Mouse (Mus musculus): Measurements from ENCODE around the gene Nrip1. TPM values are rescaled to one million over a fixed set of nuclear protein-coding genes. Genes with fewer than 3 reads are reported as not detected.

Nrip1 gene
- polyA plus RNA-seq, 1 experiment from 2014 or later: 38.5 TPM

GRCm38 (mm10) chr16:76335913-76336312 is 37.7 kb downstream of the Nrip1 start:
- WGBS: 92% methylated on average over 6 of the region's 6 CpGs
- no peaks in the 10 kb centered on the region for H3K27me3 ChIP-seq (ENCODE audit: poor library complexity, severe bottlenecking)
- H3K4me1 ChIP-seq: peaks cover 6% of the 10 kb centered on the region
- H3K4me3 ChIP-seq: no peak overlapping the region
- H3K9me3 ChIP-seq: no peaks in the 10 kb centered on the region
- no peak overlapping the region for H3K27ac ChIP-seq
- no peak for DNase-seq (ENCODE audit: extremely low spot score, low spot score)
- H3K36me3 ChIP-seq (replicated peaks): peaks cover 44% of the 10 kb centered on the region

DNA sequence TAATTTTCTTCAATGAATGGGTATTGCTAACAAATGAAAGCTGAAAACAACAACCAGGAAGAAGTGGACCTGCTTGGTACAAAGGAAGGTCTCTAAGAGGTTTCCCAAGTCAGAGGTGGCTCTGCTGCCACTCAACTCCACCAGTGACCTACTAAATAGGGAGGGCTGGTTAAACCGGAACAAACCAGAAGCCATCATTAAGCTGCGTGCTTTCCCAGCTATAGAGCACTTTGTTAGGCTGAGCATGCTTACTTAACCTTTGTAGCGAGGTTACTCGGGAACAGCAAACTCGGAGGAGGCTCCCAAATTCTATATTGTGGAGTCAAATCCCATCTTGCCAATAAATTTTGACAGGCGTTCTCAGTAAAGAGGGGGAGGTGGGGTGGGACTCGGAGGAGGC is 41.5 kb downstream of the Nrip1 start:
- Histone ChIP-seq H3K27ac (no peak overlapping the region), H3K36me3 (replicated peaks) (peaks cover 17% of the 10 kb centered on the region), H3K4me3 (no peak overlapping the region), H3K9me3 (no peaks in the 10 kb centered on the region), H3K27me3 (ENCODE audit: poor library complexity, severe bottlenecking) (no peaks in the 10 kb centered on the region), H3K4me1 (peaks cover 6% of the 10 kb centered on the region)
- DNase-seq (ENCODE audit: extremely low spot score, low spot score): no peak
- 62% methylated on average over 7 of the region's 7 CpGs for WGBS

- H3K27ac ChIP-seq: no peak overlapping the region
- DNase-seq (ENCODE audit: extremely low spot score, low spot score): no peak
- H3K4me1 ChIP-seq: peaks cover 6% of the 10 kb centered on the region
- WGBS: 95% methylated on average over 7 of the region's 7 CpGs
- no peaks in the 10 kb centered on the region for H3K9me3 ChIP-seq
- H3K36me3 ChIP-seq (replicated peaks): peaks cover 13% of the 10 kb centered on the region
- no peaks in the 10 kb centered on the region for H3K27me3 ChIP-seq (ENCODE audit: poor library complexity, severe bottlenecking)
- no peak overlapping the region for H3K4me3 ChIP-seq
Measured at GRCm38 (mm10) chr16:76331231-76331630, 42.4 kb downstream of the Nrip1 start.

GRCm38 (mm10) chr16:76325315-76325710 is 48.3 kb downstream of the Nrip1 start:
- Histone ChIP-seq H3K4me3 (no peak overlapping the region), H3K4me1 (peaks cover 38% of the 10 kb centered on the region), H3K27ac (no peak overlapping the region), H3K36me3 (replicated peaks) (peaks cover 19% of the 10 kb centered on the region), H3K27me3 (ENCODE audit: poor library complexity, severe bottlenecking) (no peaks in the 10 kb centered on the region; the same call in 1 of the 2 replicates), H3K9me3 (no peaks in the 10 kb centered on the region)
- no peak for DNase-seq (ENCODE audit: extremely low spot score, low spot score)
- 95% methylated on average over 3 of the region's 3 CpGs for WGBS

DNA sequence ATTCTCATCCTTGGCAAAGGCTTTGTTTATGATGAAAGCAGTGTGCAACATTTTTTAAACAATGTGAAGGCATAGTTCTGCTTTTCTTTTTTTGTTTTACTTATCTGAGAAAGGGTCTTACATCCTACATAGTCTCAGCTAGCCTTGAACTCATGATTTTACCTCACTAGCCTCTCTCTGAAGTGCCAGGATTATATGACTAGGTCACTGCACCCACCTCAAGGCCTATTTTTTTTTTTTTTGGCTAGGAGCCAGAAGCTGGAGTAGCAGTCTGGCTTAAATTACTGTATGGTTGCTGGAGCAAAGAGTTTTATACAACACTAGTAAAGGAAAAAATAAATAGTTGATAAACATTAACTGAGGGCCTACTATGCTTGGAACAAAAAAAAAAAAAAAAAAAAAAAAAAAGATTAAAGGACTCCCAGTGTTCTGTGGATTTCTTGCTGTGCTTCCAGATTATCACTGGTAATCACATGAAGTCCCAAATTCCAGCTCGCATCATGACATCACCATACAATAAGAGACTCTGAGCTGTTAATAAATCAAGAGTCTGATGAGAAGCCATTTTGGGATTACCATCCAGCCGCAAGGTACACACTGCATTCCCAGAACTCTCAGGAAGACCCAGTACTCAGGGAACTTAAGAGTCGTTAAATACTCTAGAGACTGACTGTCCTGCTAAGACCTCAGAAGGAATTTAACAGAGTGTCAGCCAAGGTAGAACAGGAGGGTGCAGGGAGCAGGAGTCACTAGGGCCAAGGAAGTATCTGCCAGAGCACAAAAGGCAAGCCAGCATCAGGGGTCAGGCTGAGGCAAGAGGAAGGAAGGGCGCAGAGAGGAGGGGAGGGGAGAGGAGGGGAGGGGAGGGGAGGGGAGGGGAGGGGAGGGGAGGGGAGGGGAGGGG is 49.0 kb downstream of the Nrip1 start:
- peaks cover 19% of the 10 kb centered on the region for H3K36me3 ChIP-seq (replicated peaks)
- H3K9me3 ChIP-seq: no peaks in the 10 kb centered on the region
- peaks cover 45% of the 10 kb centered on the region for H3K4me1 ChIP-seq
- DNase-seq (ENCODE audit: extremely low spot score, low spot score): no peak
- 92% methylated on average over 3 of the region's 4 CpGs for WGBS
- no peak overlapping the region for H3K27ac ChIP-seq
- H3K4me3 ChIP-seq: no peak overlapping the region
- H3K27me3 ChIP-seq (ENCODE audit: poor library complexity, severe bottlenecking): no peaks in the 10 kb centered on the region; the same call in 1 of the 2 replicates

DNA sequence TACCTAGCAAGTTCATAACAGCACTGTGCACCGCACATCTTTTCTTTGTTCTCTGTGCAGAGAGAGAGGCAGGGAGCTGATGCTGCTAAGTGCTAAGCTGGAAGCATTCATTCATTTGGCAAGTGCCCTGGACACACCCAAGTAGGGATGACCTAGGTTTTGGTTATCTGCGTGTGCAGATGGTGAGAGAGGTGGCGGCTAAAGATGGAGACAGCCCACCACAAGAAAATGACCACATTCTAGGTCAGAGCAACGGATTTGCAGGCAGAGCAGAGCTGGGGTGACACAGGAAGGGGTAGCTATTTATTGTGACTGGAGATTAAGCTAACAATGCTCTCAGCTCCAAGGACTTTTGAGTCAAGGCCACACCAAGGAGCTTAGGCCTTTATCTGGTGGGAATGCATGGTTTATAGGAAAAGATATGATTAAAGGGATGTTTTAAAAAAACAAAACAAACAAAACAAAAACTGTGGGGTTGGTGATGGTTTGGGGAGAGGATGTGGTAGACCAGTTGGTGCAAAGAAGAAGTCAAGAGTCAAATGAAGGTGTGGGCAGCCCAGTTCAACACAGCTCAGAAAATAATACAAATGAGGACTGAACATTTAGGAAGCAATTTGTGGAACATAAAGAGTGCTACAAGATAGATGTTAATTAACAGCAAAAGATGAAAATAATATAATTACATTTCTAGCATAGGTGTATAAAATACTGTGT is 49.9 kb downstream of the Nrip1 start:
- peaks cover 54% of the 10 kb centered on the region for H3K4me1 ChIP-seq
- DNase-seq (ENCODE audit: extremely low spot score, low spot score): no peak
- peaks cover 19% of the 10 kb centered on the region for H3K36me3 ChIP-seq (replicated peaks)
- no peak overlapping the region for H3K27ac ChIP-seq
- WGBS: 74% methylated on average over 4 of the region's 4 CpGs
- H3K4me3 ChIP-seq: no peak overlapping the region
- H3K27me3 ChIP-seq (ENCODE audit: poor library complexity, severe bottlenecking): no peaks in the 10 kb centered on the region; the same call in 1 of the 2 replicates
- H3K9me3 ChIP-seq: no peaks in the 10 kb centered on the region

GRCm38 (mm10) chr16:76323141-76323540 is 50.5 kb downstream of the Nrip1 start:
- H3K27ac ChIP-seq: no peak overlapping the region
- no peak for DNase-seq (ENCODE audit: extremely low spot score, low spot score)
- H3K4me1 ChIP-seq: peaks cover 60% of the 10 kb centered on the region
- no peaks in the 10 kb centered on the region for H3K9me3 ChIP-seq
- H3K36me3 ChIP-seq (replicated peaks): peaks cover 19% of the 10 kb centered on the region
- WGBS: 87% methylated on average over 2 of the region's 2 CpGs
- no peaks in the 10 kb centered on the region; the same call in 1 of the 2 replicates for H3K27me3 ChIP-seq (ENCODE audit: poor library complexity, severe bottlenecking)
- no peak overlapping the region for H3K4me3 ChIP-seq

GRCm38 (mm10) chr16:76321527-76322165 is 52.0 kb downstream of the Nrip1 start:
- 5% methylated on average over 11 of the region's 11 CpGs for WGBS
- Histone ChIP-seq H3K9me3 (no peaks in the 10 kb centered on the region), H3K36me3 (replicated peaks) (peaks cover 13% of the 10 kb centered on the region), H3K27ac (peak overlapping the region; percentile 30; the same call in 1 of the 2 replicates), H3K4me3 (peak overlapping the region; percentile 27), H3K27me3 (ENCODE audit: poor library complexity, severe bottlenecking) (peaks cover 6% of the 10 kb centered on the region; the same call in 1 of the 2 replicates), H3K4me1 (peaks cover 70% of the 10 kb centered on the region)
- peak; percentile 42 for DNase-seq (ENCODE audit: extremely low spot score, low spot score)

GRCm38 (mm10) chr16:76320118-76320473 is 53.5 kb downstream of the Nrip1 start:
- Histone ChIP-seq H3K4me3 (no peak overlapping the region), H3K36me3 (replicated peaks) (peaks cover 7% of the 10 kb centered on the region; the same call in 1 of the 2 replicates), H3K9me3 (no peaks in the 10 kb centered on the region), H3K4me1 (peaks cover 70% of the 10 kb centered on the region), H3K27ac (no peak overlapping the region), H3K27me3 (ENCODE audit: poor library complexity, severe bottlenecking) (peaks cover 6% of the 10 kb centered on the region; the same call in 1 of the 2 replicates)
- no peak for DNase-seq (ENCODE audit: extremely low spot score, low spot score)
- WGBS: 39% methylated on average over 5 of the region's 5 CpGs

DNA sequence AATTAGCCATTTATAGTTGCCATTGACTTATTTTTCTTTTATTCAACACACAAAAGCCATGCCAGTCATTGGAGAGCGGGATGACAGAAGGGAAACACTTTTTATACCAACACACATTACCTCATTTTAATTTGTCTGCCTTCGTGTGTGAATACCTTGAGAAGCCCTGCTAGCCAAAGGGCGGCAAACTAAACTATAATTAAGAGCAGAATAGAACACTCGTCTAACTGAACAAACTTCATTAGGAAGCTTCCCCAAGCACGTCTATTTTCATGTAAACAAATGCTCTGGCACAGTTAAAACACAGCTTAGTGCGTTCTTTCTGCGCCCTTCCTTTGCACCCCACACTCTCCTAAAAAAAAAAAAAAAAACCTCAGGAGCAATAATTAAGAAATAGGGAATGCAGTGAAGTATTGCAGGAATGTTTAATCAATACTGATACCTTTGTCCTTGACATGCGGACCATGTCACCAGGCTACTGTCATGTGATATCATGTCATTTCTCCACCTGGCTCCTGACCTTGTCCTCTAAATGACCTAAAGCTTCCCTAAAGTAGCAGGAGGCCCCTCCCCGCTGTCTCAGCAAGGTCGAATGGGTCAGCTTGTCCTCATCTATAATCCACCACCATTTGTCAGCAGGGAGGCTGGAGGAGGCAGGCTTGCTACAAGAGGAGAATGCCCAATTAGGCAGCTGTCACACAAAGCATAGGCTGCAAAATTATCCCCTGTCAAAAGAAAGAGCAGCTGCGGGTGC is 54.1 kb downstream of the Nrip1 start:
- H3K4me3 ChIP-seq: no peak overlapping the region
- peaks cover 69% of the 10 kb centered on the region for H3K4me1 ChIP-seq
- H3K9me3 ChIP-seq: no peaks in the 10 kb centered on the region
- DNase-seq (ENCODE audit: extremely low spot score, low spot score): peak; percentile 78
- 25% methylated on average over 11 of the region's 11 CpGs for WGBS
- peaks cover 6% of the 10 kb centered on the region; the same call in 1 of the 2 replicates for H3K27me3 ChIP-seq (ENCODE audit: poor library complexity, severe bottlenecking)
- 0 out of 2 replicates have a peak overlapping the region, but pooled peaks have one; percentile 15 for H3K27ac ChIP-seq
- peaks cover 7% of the 10 kb centered on the region; the same call in 1 of the 2 replicates for H3K36me3 ChIP-seq (replicated peaks)

DNA sequence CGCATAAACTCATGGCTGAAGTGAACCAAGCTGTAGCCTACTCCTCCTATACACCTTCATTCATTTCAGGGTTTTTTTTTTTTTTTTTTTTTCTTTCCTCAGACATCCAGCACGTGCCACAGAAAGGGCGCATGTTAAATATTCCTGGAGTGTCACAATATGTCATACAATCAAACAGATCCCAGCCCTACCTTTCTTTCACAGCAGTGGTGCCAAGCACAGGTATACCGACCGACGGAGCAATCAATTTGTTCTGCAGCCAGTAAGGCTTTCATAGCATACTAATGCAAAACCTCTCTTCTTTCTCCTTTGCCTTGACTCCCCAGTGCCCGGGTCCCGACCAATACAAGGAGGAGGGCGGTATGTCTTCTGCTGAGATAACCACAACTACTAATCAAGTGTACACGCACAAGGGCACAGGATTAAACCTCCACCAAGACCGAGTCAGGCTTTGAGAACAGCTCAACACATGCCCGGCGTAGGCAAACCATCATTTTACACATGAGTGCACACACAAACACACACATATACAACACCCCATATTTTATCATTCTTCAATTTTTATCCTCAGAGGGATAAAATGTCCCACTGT is 55.2 kb downstream of the Nrip1 start:
- 70% methylated on average over 13 of the region's 13 CpGs for WGBS
- no peak for DNase-seq (ENCODE audit: extremely low spot score, low spot score)
- H3K9me3 ChIP-seq: no peaks in the 10 kb centered on the region
- no peak overlapping the region; the same call in 1 of the 2 replicates for H3K4me3 ChIP-seq
- peaks cover 64% of the 10 kb centered on the region for H3K4me1 ChIP-seq
- peaks cover 3% of the 10 kb centered on the region; the same call in 1 of the 2 replicates for H3K36me3 ChIP-seq (replicated peaks)
- no peak overlapping the region for H3K27ac ChIP-seq
- H3K27me3 ChIP-seq (ENCODE audit: poor library complexity, severe bottlenecking): peaks cover 6% of the 10 kb centered on the region; the same call in 1 of the 2 replicates

Measured in forebrain, embryonic 10.5 days (tissue).